Mouse (Mus musculus) midbrain, embryonic 14.5 days (tissue): ENCODE measurements around the gene Uckl1. TPM values are rescaled to one million over a fixed set of nuclear protein-coding genes. Genes with fewer than 3 reads are reported as not detected.

Experiments
- ATAC-seq: fragments of 200-750 bp; cut with Nextera tagmentation; 2 replicates; pipeline ENCODE4 v1.8.0; 2017; ENCODE audit warnings: moderate number of reproducible peaks, moderate library complexity; ENCODE audit not compliant: low FRiP score, low TSS enrichment
- DNase-seq: peaks from one replicate; pipeline ENCODE4 v3.0.0-alpha.2; 2015
- H3K27ac ChIP-seq: fragments of 300-500 bp; sonication (generic); replicated peaks from 2 replicates; pipeline ENCODE4 v1.5.1; 2014; ENCODE audit warnings: mild to moderate bottlenecking, low read depth, low read length, moderate library complexity
- H3K27me3 ChIP-seq: fragments of 300-500 bp; sonication (generic); 2 replicates; pipeline ENCODE4 v1.6.1; 2014; ENCODE audit warnings: low read length, control low read depth, mixed read lengths; ENCODE audit not compliant: control insufficient read depth, insufficient read depth
- H3K36me3 ChIP-seq: fragments of 300-500 bp; sonication (generic); 2 replicates; pipeline ENCODE4 v1.6.1; 2014; ENCODE audit warnings: low read length, control low read depth; ENCODE audit not compliant: control insufficient read depth, insufficient read depth
- H3K4me1 ChIP-seq: fragments of 300-500 bp; sonication (generic); 2 replicates; pipeline ENCODE4 v1.6.1; 2014; ENCODE audit warnings: mild to moderate bottlenecking, antibody characterized with exemption, low read length, control low read depth; ENCODE audit not compliant: control insufficient read depth, insufficient read depth
- H3K4me2 ChIP-seq: fragments of 300-500 bp; sonication (generic); 2 replicates; pipeline ENCODE4 v1.6.1; 2014; ENCODE audit warnings: mild to moderate bottlenecking, low read length, moderate library complexity
- H3K4me3 ChIP-seq: fragments of 300-500 bp; sonication (generic); replicated peaks from 2 replicates; pipeline ENCODE4 v1.5.1; 2014; ENCODE audit warnings: low read depth, low read length
- H3K9ac ChIP-seq: fragments of 300-500 bp; sonication (generic); replicated peaks from 2 replicates; pipeline ENCODE4 v1.6.1; 2014; ENCODE audit warnings: mild to moderate bottlenecking, low read length, moderate library complexity
- H3K9me3 ChIP-seq: fragments of 300-500 bp; sonication (generic); 2 replicates; pipeline ENCODE4 v1.6.1; 2016; ENCODE audit warnings: low read length, control low read depth, mixed read lengths; ENCODE audit not compliant: control insufficient read depth
- WGBS: fragments of 180-500 bp; shearing (Covaris S2); extraction: QIAGEN DNeasy Blood & Tissue Kit; methylation state at CpG from one replicate; pipeline ENCODE4 v1.1.7; 2014; 5-methylcytosine and 5-hydroxymethylcytosine counted together
- polyA plus RNA-seq: library from polyadenylated mRNA; unstranded; fragments of >200 nt; fragmentation: Nextera tagmentation; extraction: Ambion mirVana; gene quantifications from 2 replicates; pipeline ENCODE4 v1.2.1, GENCODE M21; 2014

The Uckl1 gene
- polyA plus RNA-seq, 1 experiment from 2014 or later: 61.0 TPM

- 93% methylated on average over 5 of the region's 5 CpGs for WGBS
- no peaks in the 10 kb centered on the region for H3K9me3 ChIP-seq
- H3K27me3 ChIP-seq: no peaks in the 10 kb centered on the region
- peaks cover 79% of the 10 kb centered on the region for H3K36me3 ChIP-seq
- no peak overlapping the region for H3K27ac ChIP-seq
- peaks cover 4% of the 10 kb centered on the region for H3K4me1 ChIP-seq
- DNase-seq (no peak), ATAC-seq (no peak)
- no peak overlapping the region for H3K4me2 ChIP-seq
- H3K9ac ChIP-seq: no peak overlapping the region
- no peak overlapping the region for H3K4me3 ChIP-seq
Measured at GRCm38 (mm10) chr2:181585506-181585905, 814 bp upstream of the Uckl1 start.

- Histone ChIP-seq H3K4me3 (no peak overlapping the region), H3K4me1 (peaks cover 9% of the 10 kb centered on the region), H3K9me3 (no peaks in the 10 kb centered on the region), H3K27me3 (no peaks in the 10 kb centered on the region), H3K9ac (no peak overlapping the region), H3K27ac (no peak overlapping the region), H3K4me2 (no peak overlapping the region), H3K36me3 (peaks cover 60% of the 10 kb centered on the region)
- ATAC-seq: no peak
- no peak for DNase-seq
- WGBS: 92% methylated on average over 3 of the region's 3 CpGs
Measured at GRCm38 (mm10) chr2:181583460-181584257, 1.0 kb downstream of the Uckl1 start.

DNA sequence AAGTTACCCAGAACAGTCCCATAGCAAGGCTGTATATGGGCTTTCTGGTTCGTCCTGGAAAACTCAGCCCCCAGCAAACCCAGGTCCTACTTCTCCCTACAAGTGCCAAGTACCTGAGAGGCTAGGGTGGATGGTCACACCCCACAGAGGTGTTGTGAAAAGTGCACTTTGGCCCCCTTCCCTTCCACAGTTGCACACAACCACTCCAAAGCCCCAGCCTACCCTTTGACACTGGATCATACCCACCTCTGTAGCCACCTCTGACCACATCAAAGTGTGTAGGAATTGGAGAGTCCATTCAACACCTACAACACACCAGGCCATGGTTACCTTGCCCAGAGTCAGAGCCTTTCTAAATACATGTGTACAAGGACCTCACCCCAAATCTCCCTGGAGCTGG, 1.8 kb downstream of the Uckl1 start:
- H3K9ac ChIP-seq: no peak overlapping the region
- ATAC-seq (no peak), DNase-seq (no peak)
- H3K27me3 ChIP-seq: no peaks in the 10 kb centered on the region
- WGBS: 87% methylated on average over 1 of the region's 1 CpGs
- peaks cover 53% of the 10 kb centered on the region for H3K36me3 ChIP-seq
- H3K9me3 ChIP-seq: no peaks in the 10 kb centered on the region
- no peak overlapping the region for H3K27ac ChIP-seq
- no peak overlapping the region for H3K4me3 ChIP-seq
- H3K4me2 ChIP-seq: no peak overlapping the region
- H3K4me1 ChIP-seq: peaks cover 9% of the 10 kb centered on the region

GRCm38 (mm10) chr2:181582358-181582757, 2.3 kb downstream of the Uckl1 start:
- H3K36me3 ChIP-seq: peaks cover 48% of the 10 kb centered on the region
- no peaks in the 10 kb centered on the region for H3K9me3 ChIP-seq
- ATAC-seq: no peak
- DNase-seq: no peak
- 85% methylated on average over 2 of the region's 2 CpGs for WGBS
- peak overlapping the region; percentile 32; the same call in 1 of the 2 replicates for H3K27ac ChIP-seq
- no peak overlapping the region; the same call in 1 of the 2 replicates for H3K9ac ChIP-seq
- peaks cover 9% of the 10 kb centered on the region for H3K4me1 ChIP-seq
- 0 out of 2 replicates have a peak overlapping the region, but pooled peaks have one; percentile 68 for H3K4me3 ChIP-seq
- H3K27me3 ChIP-seq: no peaks in the 10 kb centered on the region
- H3K4me2 ChIP-seq: peak overlapping the region; percentile 96

DNA sequence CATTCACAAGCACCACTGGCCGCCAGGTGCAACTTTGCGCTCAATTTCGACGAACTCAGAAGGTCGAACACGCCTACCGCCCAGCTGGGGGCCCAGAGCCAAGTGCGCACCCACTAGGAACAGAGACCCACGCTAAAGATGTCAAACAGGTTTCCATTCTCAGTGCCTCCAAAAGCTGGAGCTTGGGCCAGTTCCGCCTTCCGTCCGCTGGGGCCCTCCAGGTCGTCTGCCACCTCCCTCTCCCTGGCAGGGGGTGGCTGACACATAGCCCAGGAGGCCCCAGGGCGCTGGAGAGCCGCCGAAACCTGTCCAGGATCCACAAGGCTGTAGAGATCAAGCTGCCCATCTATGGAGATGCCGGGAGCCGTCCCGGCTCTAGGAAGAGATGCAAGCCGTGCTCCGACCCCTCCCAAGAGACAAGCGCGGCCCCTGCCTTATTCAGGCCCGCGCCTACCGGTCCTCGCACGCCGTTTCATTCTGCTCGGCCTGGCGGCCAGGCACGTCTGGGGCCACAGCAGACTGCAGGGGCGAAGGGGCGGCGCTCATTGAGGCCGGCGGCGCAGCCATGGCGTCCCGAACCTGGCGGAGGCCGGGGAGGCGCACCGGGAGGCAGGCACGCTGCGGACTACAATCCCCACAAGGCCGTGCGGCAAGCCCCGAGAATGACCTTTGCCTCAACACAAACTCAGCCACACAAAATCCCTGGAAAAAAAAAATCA, 3.1 kb downstream of the Uckl1 start:
- Histone ChIP-seq H3K9me3 (no peaks in the 10 kb centered on the region), H3K4me3 (peak overlapping the region; percentile 68), H3K27me3 (no peaks in the 10 kb centered on the region), H3K27ac (peak overlapping the region; percentile 91), H3K36me3 (peaks cover 41% of the 10 kb centered on the region), H3K4me1 (peaks cover 9% of the 10 kb centered on the region), H3K9ac (peak overlapping the region; percentile 86), H3K4me2 (peak overlapping the region; percentile 96)
- ATAC-seq (peak; percentile 82), DNase-seq (peak; percentile 90)
- under 1% methylated on average over 49 of the region's 49 CpGs for WGBS

DNA sequence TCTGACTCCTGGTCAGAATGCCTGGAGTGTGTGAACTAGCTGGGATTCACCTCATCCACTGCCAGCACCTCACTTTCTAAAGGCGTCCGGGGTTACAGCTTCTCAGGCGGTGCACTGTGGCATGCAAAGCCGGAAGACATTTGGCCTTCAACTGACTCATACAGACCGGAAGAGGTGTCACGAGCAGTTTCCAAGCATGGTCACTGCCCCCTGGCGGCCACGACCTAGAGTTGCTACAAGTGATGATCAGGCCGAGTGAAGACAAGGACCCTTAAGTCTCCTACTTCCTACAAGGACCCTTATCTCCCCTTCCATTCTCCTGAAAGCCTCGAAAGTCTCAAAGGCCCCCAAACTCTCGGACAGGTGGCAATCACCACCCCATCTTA, 3.7 kb downstream of the Uckl1 start:
- H3K27ac ChIP-seq: peak overlapping the region; percentile 91
- H3K36me3 ChIP-seq: peaks cover 35% of the 10 kb centered on the region
- peak; percentile 81 for ATAC-seq
- H3K9me3 ChIP-seq: no peaks in the 10 kb centered on the region
- peak overlapping the region; percentile 86 for H3K9ac ChIP-seq
- H3K4me2 ChIP-seq: peak overlapping the region; percentile 96
- H3K27me3 ChIP-seq: no peaks in the 10 kb centered on the region
- peak; percentile 92 for DNase-seq
- H3K4me1 ChIP-seq: peaks cover 9% of the 10 kb centered on the region
- WGBS: under 1% methylated on average over 11 of the region's 11 CpGs
- H3K4me3 ChIP-seq: peak overlapping the region; percentile 68

- Histone ChIP-seq H3K9me3 (no peaks in the 10 kb centered on the region), H3K4me3 (peak overlapping the region; percentile 68; the same call in 1 of the 2 replicates), H3K27me3 (no peaks in the 10 kb centered on the region), H3K9ac (peak overlapping the region; percentile 51; the same call in 1 of the 2 replicates), H3K4me1 (peaks cover 9% of the 10 kb centered on the region), H3K4me2 (peak overlapping the region; percentile 96), H3K27ac (peak overlapping the region; percentile 91), H3K36me3 (peaks cover 27% of the 10 kb centered on the region)
- ATAC-seq (no peak), DNase-seq (no peak)
- WGBS: 81% methylated on average over 5 of the region's 5 CpGs
Measured at GRCm38 (mm10) chr2:181580131-181580772, 4.4 kb downstream of the Uckl1 start.

GRCm38 (mm10) chr2:181579681-181580080, 5.0 kb downstream of the Uckl1 start:
- Histone ChIP-seq H3K27ac (no peak overlapping the region), H3K4me3 (no peak overlapping the region), H3K4me1 (peaks cover 9% of the 10 kb centered on the region), H3K27me3 (no peaks in the 10 kb centered on the region), H3K4me2 (no peak overlapping the region), H3K9me3 (no peaks in the 10 kb centered on the region), H3K9ac (no peak overlapping the region), H3K36me3 (peaks cover 23% of the 10 kb centered on the region)
- no peak for ATAC-seq
- WGBS: 97% methylated on average over 1 of the region's 1 CpGs
- no peak for DNase-seq
